Mouse (Mus musculus) small intestine, adult 2 months (tissue): ENCODE data around the gene Hist1h2bq.

Source experiments
- CTCF ChIP-seq: fragments of 200-500 bp; IDR thresholded peaks from 2 replicates; pipeline ENCODE4 v1.5.1; 2012; ENCODE audit warnings: low read depth, mild to moderate bottlenecking, control low read depth, inconsistent platforms, low read length, moderate library complexity, mixed read lengths; ENCODE audit not compliant: insufficient replicate concordance, insufficient read length; ENCODE audit errors: extremely low read depth
- POLR2A ChIP-seq: fragments of 200-500 bp; IDR thresholded peaks from 2 replicates; pipeline ENCODE4 v1.6.1; 2012; ENCODE audit warnings: low read depth, mild to moderate bottlenecking, control low read depth, inconsistent platforms, low read length, moderate library complexity

DNA sequence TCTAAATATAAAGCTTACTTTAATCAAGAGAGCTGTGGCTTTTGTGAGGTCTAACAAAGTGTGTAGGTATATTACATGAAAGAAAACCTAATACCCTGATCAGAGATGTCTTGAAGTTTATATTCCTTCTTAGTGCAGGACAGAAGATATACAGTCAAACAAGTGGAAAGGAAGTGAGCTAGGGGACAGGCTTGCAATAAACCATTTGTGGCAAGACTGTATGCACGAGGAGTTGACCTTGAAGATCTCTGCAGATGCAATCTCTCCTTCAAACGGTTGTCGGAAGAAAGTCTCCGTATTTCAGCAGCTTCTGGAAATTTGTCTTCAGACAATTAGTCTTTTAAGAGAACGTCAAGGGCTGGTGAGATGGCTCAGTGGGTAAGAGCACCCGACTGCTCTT is 20.1 kb downstream of the Hist1h2bq start:
- TF ChIP-seq CTCF = no peak
- no peak for TF ChIP-seq POLR2A
